Mouse (Mus musculus) CH12.LX (cell line): Measurements from ENCODE around the gene Grik5. TPM values are rescaled to one million over a fixed set of nuclear protein-coding genes. Genes with fewer than 3 reads are reported as not detected.

ENCODE experiments used
- DNase-seq: peaks from one replicate; pipeline ENCODE4 v3.0.0-alpha.2; 2013; ENCODE audit errors: extremely low read depth
- H3K27ac ChIP-seq: 2 replicates; pipeline ENCODE4 v1.5.1; 2012; ENCODE audit warnings: low read depth, mild to moderate bottlenecking, control low read depth, moderate library complexity; ENCODE audit not compliant: insufficient read depth
- H3K27me3 ChIP-seq: replicated peaks from 2 replicates; pipeline ENCODE3; 2012; ENCODE audit warnings: inconsistent platforms
- H3K36me3 ChIP-seq, 2 experiments: replicated peaks in 1 of 2; 2 replicates each; pipeline versions ENCODE3 to v1.6.1; 2012; ENCODE audit warnings: inconsistent platforms in 1 of 2, low read length in 1 of 2, mild to moderate bottlenecking in 1 of 2, mixed read lengths in 1 of 2, moderate library complexity in 1 of 2; ENCODE audit not compliant: control insufficient read depth in 1 of 2, insufficient read depth in 1 of 2
- H3K4me1 ChIP-seq, 2 experiments: 2 replicates each; pipeline ENCODE4 v1.6.1; 2012; ENCODE audit warnings: inconsistent platforms in 1 of 2, moderate library complexity in 1 of 2; ENCODE audit not compliant: insufficient read depth in 2 of 2, control insufficient read depth in 1 of 2
- H3K4me2 ChIP-seq: 2 replicates; pipeline ENCODE4 v1.6.1; 2012; ENCODE audit warnings: low read depth, mild to moderate bottlenecking, control low read depth; ENCODE audit not compliant: poor library complexity, insufficient read depth, severe bottlenecking
- H3K4me3 ChIP-seq, 3 experiments: fragments of 150-350 bp in 1 of 3; sonication (generic) in 1 of 3; replicated peaks in 1 of 3; 2 replicates each; pipeline versions ENCODE3 to v1.5.1; 2011 to 2012; ENCODE audit warnings: low read depth in 2 of 3, low read length in 2 of 3, mild to moderate bottlenecking in 2 of 3, moderate library complexity in 2 of 3, control low read depth in 1 of 3, improper control_type of control experiment in 1 of 3, inconsistent platforms in 1 of 3, mixed read lengths in 1 of 3; ENCODE audit not compliant: poor library complexity in 1 of 3
- H3K79me2 ChIP-seq: replicated peaks from 2 replicates; pipeline ENCODE4 v1.6.1; 2012; ENCODE audit warnings: mild to moderate bottlenecking, moderate library complexity; ENCODE audit not compliant: control insufficient read depth, poor library complexity, insufficient read depth, severe bottlenecking; ENCODE audit errors: extremely low read depth
- H3K9ac ChIP-seq: 2 replicates; pipeline ENCODE4 v1.6.1; 2012; ENCODE audit warnings: low read depth, mild to moderate bottlenecking, control low read depth, moderate library complexity; ENCODE audit not compliant: insufficient read depth
- H3K9me3 ChIP-seq: replicated peaks from 2 replicates; pipeline ENCODE3; 2012; ENCODE audit warnings: low read length, inconsistent platforms, mixed read lengths
- BHLHE40 ChIP-seq: IDR thresholded peaks from 2 replicates; pipeline ENCODE4 v1.6.1; 2011; ENCODE audit warnings: mild to moderate bottlenecking, low read depth, low read length, improper control_type of control experiment
- CHD2 ChIP-seq: IDR thresholded peaks from 2 replicates; pipeline ENCODE4 v1.6.1; 2011; ENCODE audit warnings: low read length, improper control_type of control experiment
- CTCF ChIP-seq, 2 experiments: IDR thresholded peaks in 1 of 2; conservative IDR thresholded peaks in 1 of 2; 2 replicates each; pipeline ENCODE4 v1.5.1; 2011 to 2012; ENCODE audit warnings: low read depth in 2 of 2, low read length in 2 of 2, improper control_type of control experiment in 1 of 2, inconsistent platforms in 1 of 2, mild to moderate bottlenecking in 1 of 2, moderate library complexity in 1 of 2
- E2F4 ChIP-seq: IDR thresholded peaks from 2 replicates; pipeline ENCODE4 v1.6.1; 2011; ENCODE audit warnings: low read depth, low read length, improper control_type of control experiment; ENCODE audit not compliant: insufficient replicate concordance
- ELF1 ChIP-seq: IDR thresholded peaks from 2 replicates; pipeline ENCODE4 v1.6.1; 2014; ENCODE audit warnings: low read depth, mild to moderate bottlenecking, inconsistent platforms, low read length, improper control_type of control experiment
- EP300 ChIP-seq: IDR thresholded peaks from 2 replicates; pipeline ENCODE4 v1.6.1; 2011; ENCODE audit warnings: low read length, improper control_type of control experiment
- ETS1 ChIP-seq: conservative IDR thresholded peaks from 2 replicates; pipeline ENCODE4 v1.6.1; 2012; ENCODE audit warnings: low read depth, mild to moderate bottlenecking, inconsistent platforms, low read length, improper control_type of control experiment, moderate library complexity
- GABPA ChIP-seq: IDR thresholded peaks from 2 replicates; pipeline ENCODE4 v1.6.1; 2012; ENCODE audit warnings: low read depth, low read length, improper control_type of control experiment, inconsistent platforms; ENCODE audit not compliant: insufficient replicate concordance
- HCFC1 ChIP-seq: IDR thresholded peaks from 2 replicates; pipeline ENCODE4 v1.6.1; 2012; ENCODE audit warnings: low read depth, mild to moderate bottlenecking, inconsistent platforms, low read length, improper control_type of control experiment
- IRF4 ChIP-seq: IDR thresholded peaks from 2 replicates; pipeline ENCODE4 v1.6.1; 2014; ENCODE audit warnings: low read depth, mild to moderate bottlenecking, inconsistent platforms, low read length, improper control_type of control experiment
- JUN ChIP-seq: IDR thresholded peaks from 2 replicates; pipeline ENCODE4 v1.6.1; 2011; ENCODE audit warnings: low read depth, mild to moderate bottlenecking, low read length, improper control_type of control experiment, moderate library complexity; ENCODE audit not compliant: insufficient read depth
- MAZ ChIP-seq: IDR thresholded peaks from 2 replicates; pipeline ENCODE4 v1.6.1; 2012; ENCODE audit warnings: low read depth, mild to moderate bottlenecking, inconsistent platforms, low read length, improper control_type of control experiment, moderate library complexity
- MXI1 ChIP-seq: IDR thresholded peaks from 2 replicates; pipeline ENCODE4 v1.6.1; 2011; ENCODE audit warnings: mild to moderate bottlenecking, low read depth, low read length, improper control_type of control experiment
- NELFE ChIP-seq: IDR thresholded peaks from 2 replicates; pipeline ENCODE4 v1.6.1; 2011; ENCODE audit warnings: low read depth, low read length, improper control_type of control experiment
- NRF1 ChIP-seq: IDR thresholded peaks from 2 replicates; pipeline ENCODE4 v1.6.1; 2014; ENCODE audit warnings: low read depth, mild to moderate bottlenecking, inconsistent platforms, low read length, improper control_type of control experiment, moderate library complexity
- PAX5 ChIP-seq: IDR thresholded peaks from 2 replicates; pipeline ENCODE4 v1.6.1; 2012; ENCODE audit warnings: low read length, inconsistent platforms, mixed read lengths
- POLR2A ChIP-seq: IDR thresholded peaks from 2 replicates; pipeline ENCODE4 v1.6.1; 2011; ENCODE audit warnings: low read depth, mild to moderate bottlenecking, improper control_type of control experiment, low read length
- POLR2AphosphoS2 ChIP-seq: IDR thresholded peaks from 2 replicates; pipeline ENCODE4 v1.6.1; 2011; ENCODE audit warnings: low read depth, low read length, improper control_type of control experiment
- RAD21 ChIP-seq: IDR thresholded peaks from 2 replicates; pipeline ENCODE4 v1.6.1; 2011; ENCODE audit warnings: low read depth, mild to moderate bottlenecking, low read length, improper control_type of control experiment, moderate library complexity
- RCOR1 ChIP-seq: conservative IDR thresholded peaks from 2 replicates; pipeline ENCODE4 v1.6.1; 2012; ENCODE audit warnings: low read depth, mild to moderate bottlenecking, inconsistent platforms, low read length, improper control_type of control experiment
- SIN3A ChIP-seq: IDR thresholded peaks from 2 replicates; pipeline ENCODE4 v1.6.1; 2012; ENCODE audit warnings: low read length, improper control_type of control experiment, inconsistent platforms
- SMC3 ChIP-seq: IDR thresholded peaks from 2 replicates; pipeline ENCODE4 v1.6.1; 2011; ENCODE audit warnings: low read depth, low read length, improper control_type of control experiment
- UBTF ChIP-seq: IDR thresholded peaks from 2 replicates; pipeline ENCODE4 v1.6.1; 2012; ENCODE audit warnings: low read depth, mild to moderate bottlenecking, inconsistent platforms, low read length, improper control_type of control experiment, moderate library complexity
- USF1 ChIP-seq: IDR thresholded peaks from 2 replicates; pipeline ENCODE4 v1.6.1; 2014; ENCODE audit warnings: low read depth, mild to moderate bottlenecking, inconsistent platforms, low read length, improper control_type of control experiment
- ZC3H11A ChIP-seq: IDR thresholded peaks from 2 replicates; pipeline ENCODE4 v1.6.1; 2012; ENCODE audit warnings: low read depth, mild to moderate bottlenecking, inconsistent platforms, low read length, improper control_type of control experiment
- ZKSCAN1 ChIP-seq: IDR thresholded peaks from 2 replicates; pipeline ENCODE4 v1.6.1; 2012; ENCODE audit warnings: low read depth, inconsistent platforms, low read length, improper control_type of control experiment, borderline replicate concordance
- ZMIZ1 ChIP-seq: IDR thresholded peaks from 2 replicates; pipeline ENCODE4 v1.6.1; 2012; ENCODE audit warnings: low read depth, mild to moderate bottlenecking, inconsistent platforms, low read length, improper control_type of control experiment
- dilution Hi-C: fragments of 300-500 bp; cut with MboI; formaldehyde crosslinking; loops from 2 replicates; pipeline ENCODE4 v1.14.3; 2020; ENCODE audit warnings: low sequenced_read_pairs; ENCODE audit not compliant: extremely low pct_unique_long_range_greater_than_20kb, extremely low pct_ligation_motif_present
- in situ Hi-C: fragments of 300-500 bp; cut with MboI; formaldehyde crosslinking; loops from 3 replicates; pipeline ENCODE4 v1.14.3; 2019; ENCODE audit warnings: low sequenced_read_pairs, low pct_ligation_motif_present, low pct_unique_long_range_greater_than_20kb, mixed read lengths
- polyA plus RNA-seq: library from polyadenylated mRNA; unstranded; fragments of >175 nt; gene quantifications from 2 replicates; pipeline ENCODE4 v1.2.1, GENCODE M21; 2012; ENCODE audit warnings: low read depth; ENCODE audit not compliant: insufficient read length
- total RNA-seq, 2 experiments: library from RNA; depleted of rRNA; stranded (reverse); fragments of 300-350 nt in 1 of 2; fragments of >200 nt in 1 of 2; gene quantifications; 2 replicates each; pipeline ENCODE4 v1.2.3; 2012 to 2014

Grik5 gene
- total and polyA plus RNA-seq, 3 experiments: 1.0 to 2.1 (median 1.5) TPM

DNA sequence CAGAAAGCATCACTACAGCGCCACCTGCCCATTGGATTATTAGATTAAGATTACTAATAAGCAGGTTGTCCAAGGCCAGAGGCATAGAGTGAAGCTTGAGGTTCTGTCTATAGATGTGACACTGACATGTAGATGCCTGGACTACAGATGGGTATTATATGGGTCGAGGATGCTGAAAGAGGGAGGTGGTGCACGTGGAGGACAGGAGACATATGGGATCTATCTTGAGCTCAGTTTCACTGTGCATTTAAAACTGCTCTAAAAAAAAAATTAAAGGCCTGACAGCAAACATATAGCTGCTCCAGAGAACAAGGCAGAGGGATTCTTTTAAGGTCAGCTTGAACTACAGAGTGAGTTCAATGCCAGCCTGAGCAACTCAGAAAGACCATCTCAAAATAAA is 26.0 kb upstream of the Grik5 start:
- in situ Hi-C loops: loop anchor here (5.0 kb wide), 1 partner anchor 34 kb away; no protein-coding TSS in a partner anchor
- TF ChIP-seq ZMIZ1 (no peak), UBTF (no peak), RAD21 (no peak), ZC3H11A (no peak), MXI1 (no peak), ZKSCAN1 (no peak), IRF4 (no peak), EP300 (no peak)
- TF ChIP-seq, all 38 proteins: peak for 0
- Histone ChIP-seq H3K36me3 (peaks cover 83 to 92% of the 10 kb centered on the region in 2 experiments), H3K4me1 (no peaks in the 10 kb centered on the region), H3K9me3 (peaks cover 1% of the 10 kb centered on the region), H3K27me3 (no peaks in the 10 kb centered on the region), H3K9ac (no peak overlapping the region), H3K4me2 (no peak overlapping the region), H3K4me3 (no peak overlapping the region), H3K27ac (no peak overlapping the region), H3K79me2 (no peaks in the 10 kb centered on the region)
- DNase-seq: no peak
- dilution Hi-C loops: no loop called here

DNA sequence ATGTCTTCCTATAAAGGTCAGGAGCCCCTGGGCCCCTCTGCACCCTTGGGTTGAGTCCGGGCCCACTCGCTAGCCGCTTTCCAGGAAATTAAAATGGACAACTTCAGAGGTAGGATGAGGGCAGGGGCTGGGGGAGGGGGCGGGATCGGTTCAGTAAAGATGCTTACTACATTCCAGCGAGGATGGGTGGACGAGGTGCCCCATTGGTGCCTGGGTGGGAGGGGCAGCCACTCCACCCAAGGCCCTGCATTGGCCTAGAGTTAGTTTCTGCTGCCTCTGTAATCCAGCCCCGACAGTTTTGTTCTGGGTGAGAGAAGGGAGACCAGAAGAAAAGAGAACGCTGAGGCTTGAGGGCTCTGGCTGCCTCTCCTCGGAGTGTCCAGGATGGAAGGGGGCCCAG is 17.7 kb upstream of the Grik5 start:
- Histone ChIP-seq H3K4me2 (no peak overlapping the region), H3K36me3 (peaks cover 35 to 41% of the 10 kb centered on the region in 2 experiments), H3K27me3 (no peaks in the 10 kb centered on the region), H3K79me2 (no peaks in the 10 kb centered on the region), H3K27ac (no peak overlapping the region), H3K4me3 (no peak overlapping the region), H3K9ac (no peak overlapping the region), H3K4me1 (peaks cover 15 to 41% of the 10 kb centered on the region in 2 experiments), H3K9me3 (peaks cover 13% of the 10 kb centered on the region)
- TF ChIP-seq UBTF (no peak), ETS1 (no peak), RAD21 (no peak), USF1 (no peak), EP300 (no peak), SMC3 (no peak), PAX5 (no peak)
- dilution Hi-C loops (no loop called here), in situ Hi-C loops (no loop called here)
- DNase-seq: no peak

DNA sequence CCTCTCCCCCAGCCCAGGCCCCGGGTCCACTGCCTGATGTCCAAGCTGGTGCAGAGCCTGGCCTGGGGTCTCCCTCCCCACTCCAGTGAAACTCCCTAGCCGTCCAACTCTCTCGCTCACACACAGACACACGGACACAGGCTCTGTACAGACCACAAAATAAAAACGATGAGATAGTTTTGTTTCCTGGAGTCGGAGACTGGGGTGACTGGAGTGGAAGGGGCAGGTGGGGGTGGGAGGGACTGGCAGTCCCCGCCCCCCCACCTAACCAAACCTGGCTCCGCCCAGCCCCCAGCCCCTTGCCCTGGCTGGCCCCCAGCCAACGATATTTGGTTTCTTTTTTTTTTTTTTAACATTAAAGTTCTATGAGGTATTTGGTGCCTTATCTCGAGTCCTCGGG is 16.8 kb upstream of the Grik5 start:
- Histone ChIP-seq H3K4me3 (no peak overlapping the region), H3K27me3 (no peaks in the 10 kb centered on the region), H3K27ac (no peak overlapping the region), H3K79me2 (no peaks in the 10 kb centered on the region), H3K4me2 (no peak overlapping the region), H3K36me3 (peaks cover 29 to 34% of the 10 kb centered on the region in 2 experiments), H3K9ac (no peak overlapping the region), H3K4me1 (peaks cover 17 to 50% of the 10 kb centered on the region in 2 experiments), H3K9me3 (peaks cover 13% of the 10 kb centered on the region)
- no peak for DNase-seq
- TF ChIP-seq CTCF (conservative IDR thresholded peaks at IDR 0.05 in 1 of 2, IDR thresholded peaks at IDR 0.05 in 1 of 2; ENCODE audit: low read depth in 2 of 2, low read length in 2 of 2) (no peak), ELF1 (no peak), RCOR1 (no peak), SIN3A (no peak), HCFC1 (no peak), NRF1 (no peak), NELFE (no peak), BHLHE40 (no peak), POLR2AphosphoS2 (no peak), POLR2A (no peak; the same call in 1 of the 2 replicates), UBTF (no peak), E2F4 (no peak), MAZ (no peak), GABPA (no peak), JUN (no peak), EP300 (no peak), MXI1 (no peak), CHD2 (no peak)
- in situ Hi-C loops: no loop called here
- dilution Hi-C loops: no loop called here
